Mouse (Mus musculus) thymus, postnatal 14 days (tissue): ENCODE results near the gene Slc35f2.
A peak's percentile ranks its signal among the peaks of the same experiment; 100 is the strongest.

ENCODE experiments used
- DNase-seq: peaks from one replicate; pipeline ENCODE4 v3.0.0; 2021

Gene Slc35f2

GRCm38 (mm10) chr9:53771344-53772021 lies at the start of gene Slc35f2:
Gene Slc35f2 (plus strand): TSS chr9:53771538.
- DNase-seq: peak; percentile 75

GRCm38 (mm10) chr9:53740829-53741404 lies 30.4 kb upstream of the Slc35f2 start:
- DNase-seq: no peak

- no peak for DNase-seq
Measured at GRCm38 (mm10) chr9:53750411-53750810, 20.9 kb upstream of the Slc35f2 start.

- peak; percentile 43 for DNase-seq
Measured at GRCm38 (mm10) chr9:53750899-53751298, 20.4 kb upstream of the Slc35f2 start.

GRCm38 (mm10) chr9:53754801-53755200 lies 16.5 kb upstream of the Slc35f2 start:
- no peak for DNase-seq

GRCm38 (mm10) chr9:53758142-53758541 lies 13.2 kb upstream of the Slc35f2 start:
- no peak for DNase-seq

- no peak for DNase-seq
Measured at GRCm38 (mm10) chr9:53764697-53765096, 6.6 kb upstream of the Slc35f2 start.

- no peak for DNase-seq
Measured at GRCm38 (mm10) chr9:53768486-53768885, 2.9 kb upstream of the Slc35f2 start.

- no peak for DNase-seq
Measured at GRCm38 (mm10) chr9:53770771-53771343, 481 bp upstream of the Slc35f2 start.

- DNase-seq: peak; percentile 37
Measured at GRCm38 (mm10) chr9:53772121-53772561, 803 bp downstream of the Slc35f2 start.

- DNase-seq: no peak
Measured at GRCm38 (mm10) chr9:53775511-53775910, 4.2 kb downstream of the Slc35f2 start.

GRCm38 (mm10) chr9:53786561-53787407 lies 15.4 kb downstream of the Slc35f2 start:
- peak; percentile 37 for DNase-seq

- DNase-seq: no peak
Measured at GRCm38 (mm10) chr9:53793830-53794330, 22.5 kb downstream of the Slc35f2 start.

- DNase-seq: no peak
Measured at GRCm38 (mm10) chr9:53794490-53794889, 23.2 kb downstream of the Slc35f2 start.

GRCm38 (mm10) chr9:53795351-53795750 lies 24.0 kb downstream of the Slc35f2 start:
- DNase-seq: peak; percentile 28

GRCm38 (mm10) chr9:53796386-53796785 lies 25.0 kb downstream of the Slc35f2 start:
- DNase-seq: no peak

- no peak for DNase-seq
Measured at GRCm38 (mm10) chr9:53797141-53797540, 25.8 kb downstream of the Slc35f2 start.

- no peak for DNase-seq
Measured at GRCm38 (mm10) chr9:53802921-53803320, 31.6 kb downstream of the Slc35f2 start.

GRCm38 (mm10) chr9:53806496-53807086 lies 35.3 kb downstream of the Slc35f2 start:
- DNase-seq: peak; percentile 72

- DNase-seq: no peak
Measured at GRCm38 (mm10) chr9:53813418-53813817, 42.1 kb downstream of the Slc35f2 start.

- DNase-seq: peak; percentile 82
Measured at GRCm38 (mm10) chr9:53818760-53819159, 47.4 kb downstream of the Slc35f2 start.

- DNase-seq: peak; percentile 15
Measured at GRCm38 (mm10) chr9:53825318-53825717, 54.0 kb downstream of the Slc35f2 start.
